ENCODE assay signal across 31 mouse cellular contexts in the genomic region with DNA sequence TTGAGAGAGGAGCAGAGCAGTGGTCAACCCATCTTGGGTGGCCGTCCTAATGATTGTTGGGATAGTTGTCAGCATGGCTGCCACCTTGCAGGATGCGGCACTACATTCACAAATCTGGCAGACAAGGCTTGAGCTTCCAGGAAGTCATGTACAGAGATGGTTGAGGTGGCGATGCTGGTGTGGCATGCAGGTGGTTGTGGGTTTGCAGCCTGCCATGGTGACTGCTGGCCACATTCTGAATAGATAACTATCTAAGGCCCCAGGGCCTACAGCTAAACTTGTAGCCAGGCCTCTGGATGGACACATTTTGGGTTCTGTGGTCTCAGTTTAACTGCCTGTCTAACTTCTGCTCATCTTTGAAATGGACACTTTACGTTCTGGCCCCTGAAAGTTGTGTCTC.
"Had no signal": no experiment of that assay in that cellular context is flagged by ENCODE, and none has a peak within 500 bp of the region (broad histone marks: within the 10 kb centered on the region; RNA-seq: fewer than 3 reads in every experiment).

No protein-coding gene starts in this region.

- DNase-seq: heart, postnatal 36 days; kidney, adult 11 months; kidney, adult 18-20 months; kidney, adult 2 months; kidney, adult 8-10 months; kidney, adult 9 months; kidney, postnatal 10 days; kidney, postnatal 14 days; kidney, postnatal 36 days; kidney, postnatal 4 days; layer of hippocampus, adult 9-11 months; layer of hippocampus, postnatal 36 days had no signal

- H3K4me1 ChIP-seq: heart, embryonic 13.5 days; heart, embryonic 15.5 days; hindbrain, embryonic 12.5 days; hindbrain, embryonic 15.5 days; intestine, embryonic 15.5 days had no signal

- H3K4me3 ChIP-seq: heart, embryonic 10.5 days; heart, embryonic 12.5 days; heart, embryonic 13.5 days; heart, embryonic 15.5 days; hindbrain, embryonic 10.5 days; hindbrain, embryonic 12.5 days; hindbrain, embryonic 13.5 days; hindbrain, embryonic 15.5 days; intestine, embryonic 15.5 days; kidney, embryonic 15.5 days; layer of hippocampus, adult 2 months had no signal

- H3K27me3 ChIP-seq: heart, embryonic 12.5 days; heart, embryonic 13.5 days; heart, embryonic 15.5 days; hindbrain, embryonic 12.5 days; hindbrain, embryonic 13.5 days; hindbrain, embryonic 15.5 days; intestine, embryonic 15.5 days; kidney, embryonic 15.5 days had no signal

- H3K9me3 ChIP-seq: heart, embryonic 10.5 days; heart, embryonic 12.5 days; heart, embryonic 13.5 days; heart, embryonic 15.5 days; hindbrain, embryonic 10.5 days; hindbrain, embryonic 12.5 days; hindbrain, embryonic 13.5 days; hindbrain, embryonic 15.5 days; intestine, embryonic 15.5 days; kidney, embryonic 15.5 days had no signal

- ATAC-seq: hindbrain, embryonic 16.5 days; hindbrain, postnatal 0 days; inflammation-experienced regulatory T-cells, adult 6 months; intestine, embryonic 15.5 days; intestine, embryonic 16.5 days; intestine, postnatal 0 days had no signal

- H3K4me2 ChIP-seq: heart, embryonic 11.5 days; heart, embryonic 12.5 days; heart, embryonic 13.5 days; heart, embryonic 15.5 days; hindbrain, embryonic 12.5 days; hindbrain, embryonic 13.5 days; hindbrain, embryonic 14.5 days; hindbrain, embryonic 15.5 days; intestine, embryonic 15.5 days; kidney, embryonic 15.5 days had no signal

- H3K36me3 ChIP-seq: heart, embryonic 10.5 days; heart, embryonic 12.5 days; heart, embryonic 13.5 days; heart, embryonic 15.5 days; hindbrain, embryonic 10.5 days; hindbrain, embryonic 12.5 days; hindbrain, embryonic 13.5 days; hindbrain, embryonic 15.5 days; intestine, embryonic 15.5 days; kidney, embryonic 15.5 days had no signal

- H3K9ac ChIP-seq: heart, embryonic 12.5 days; heart, embryonic 13.5 days; heart, embryonic 15.5 days; hindbrain, embryonic 12.5 days; hindbrain, embryonic 13.5 days; hindbrain, embryonic 14.5 days; hindbrain, embryonic 15.5 days; intestine, embryonic 15.5 days; kidney, embryonic 15.5 days had no signal

- H3K27ac ChIP-seq: heart, embryonic 10.5 days; heart, embryonic 13.5 days; heart, embryonic 15.5 days; hindbrain, embryonic 10.5 days; hindbrain, embryonic 12.5 days; hindbrain, embryonic 13.5 days; hindbrain, embryonic 14.5 days; hindbrain, embryonic 15.5 days; hindbrain, postnatal 0 days; intestine, embryonic 15.5 days; kidney, embryonic 15.5 days; kidney, postnatal 0 days; layer of hippocampus, adult 2 months had no signal
